Mouse (Mus musculus) neural tube, postnatal 0 days (tissue): ENCODE measurements around the gene Atm. TPM values are rescaled to one million over a fixed set of nuclear protein-coding genes. Genes with fewer than 3 reads are reported as not detected.

Experiments
- microRNA-seq: library from miRNA; unstranded; fragments of <30 nt; microRNA quantifications from one replicate; pipeline ENCODE4, GENCODE M21; 2016
- polyA plus RNA-seq: library from polyadenylated mRNA; unstranded; fragments of >200 nt; fragmentation: Nextera tagmentation; extraction: Ambion mirVana; gene quantifications from 2 replicates; pipeline ENCODE4 v1.2.1, GENCODE M21; 2015

The Atm gene
- polyA plus RNA-seq: 4.6 and 5.5 TPM in 2 replicates

DNA sequence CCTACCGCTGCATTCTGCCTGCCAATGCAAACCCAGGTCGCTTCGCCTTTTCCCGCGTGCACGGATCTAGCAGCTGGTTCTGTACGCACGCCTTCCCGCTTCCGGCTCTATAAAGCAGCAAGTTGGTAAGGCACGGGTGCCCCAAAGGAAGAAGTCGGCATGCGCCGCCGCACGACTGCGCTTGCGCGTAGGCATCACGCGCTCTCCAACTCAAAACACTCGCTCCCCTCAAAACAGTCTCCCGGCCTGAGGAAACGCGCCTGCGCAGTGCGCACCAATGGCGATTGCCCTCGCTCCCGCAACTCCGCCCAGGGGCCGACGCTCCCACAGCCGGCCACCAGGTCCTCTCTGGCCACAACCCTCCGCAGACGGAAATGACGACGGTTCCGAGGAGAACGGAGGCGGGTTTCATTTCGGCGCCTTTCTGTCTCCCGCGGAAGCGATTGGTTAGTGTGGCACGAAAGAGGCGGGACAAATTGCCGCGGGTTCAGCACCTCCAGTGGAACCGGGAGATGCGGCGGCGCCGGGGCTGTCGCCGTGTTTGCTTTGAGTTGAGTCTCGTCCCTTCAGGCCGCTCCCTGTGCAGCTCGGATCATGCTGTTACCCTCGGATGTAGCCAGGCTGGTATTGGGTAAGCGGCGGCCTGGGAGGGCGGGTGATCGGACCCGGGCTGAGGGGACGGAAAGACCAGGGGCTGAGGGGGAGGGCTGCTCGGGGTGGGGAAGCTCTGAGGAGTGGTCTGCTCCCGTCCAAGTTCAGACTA, at the start of gene Atm, which contains the start of gene Npat:
Gene Atm, minus strand, starts transcription at position 183 of the 763 bp plus-strand sequence.
Gene Npat, plus strand, starts transcription at position 490 of the 763 bp plus-strand sequence.

DNA sequence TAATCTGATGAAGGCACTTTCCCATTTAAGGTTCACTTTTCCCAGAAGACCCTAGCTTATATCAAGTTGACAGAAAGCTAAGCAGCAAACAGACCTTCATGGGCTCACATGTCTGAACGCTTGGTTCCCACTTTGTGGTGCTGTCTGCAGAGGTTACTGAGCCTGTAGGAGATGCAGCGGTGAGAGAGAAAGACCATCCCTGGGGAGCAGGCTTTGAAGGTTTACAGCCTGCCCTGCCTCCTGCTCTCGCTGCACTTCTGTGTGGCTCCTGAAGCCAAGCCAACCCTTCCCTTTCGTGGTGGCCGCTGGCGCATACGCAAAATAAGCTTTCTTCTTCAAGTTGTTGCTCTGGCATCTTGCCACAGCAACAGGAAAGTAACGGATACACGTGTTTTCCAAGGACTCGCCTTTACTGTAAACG, 134.2 kb downstream of the Atm start, which contains the start of gene 4930550C14Rik:
Gene 4930550C14Rik, plus strand, starts transcription at position 35 of the 421 bp plus-strand sequence.

Small RNA genes within 50 kb of the gene (microRNA-seq; reads per million reads assigned to microRNA genes)
- not detected for gene Mir130c

Other genes with a start within 250 kb of the Atm start
- 0.54 and 0.74 TPM in 2 replicates for gene Exph5, start 235.1 kb downstream of the Atm start, polyA plus RNA-seq
- gene Kdelc2, start 152.7 kb downstream of the Atm start, polyA plus RNA-seq: 9.5 and 10.9 TPM in 2 replicates
- 0.84 and 0.87 TPM in 2 replicates for gene 4930550C14Rik, start 134.4 kb downstream of the Atm start, polyA plus RNA-seq
- 6.6 and 7.1 TPM in 2 replicates for gene Npat, start 307 bp upstream of the Atm start, polyA plus RNA-seq
- gene Acat1, start 73.6 kb upstream of the Atm start, polyA plus RNA-seq: 192 and 199 TPM in 2 replicates
- 47.1 and 51.8 TPM in 2 replicates for gene Cul5, start 133.3 kb upstream of the Atm start, polyA plus RNA-seq
- gene Rab39, start 169.5 kb upstream of the Atm start, polyA plus RNA-seq: 4.2 and 4.4 TPM in 2 replicates
- 22.8 and 26.8 TPM in 2 replicates for gene Slc35f2, start 234.8 kb upstream of the Atm start, polyA plus RNA-seq